Mouse (Mus musculus) lung, embryonic 15.5 days (tissue): Measurements from ENCODE around the gene Epha5. TPM values are rescaled to one million over a fixed set of nuclear protein-coding genes. Genes with fewer than 3 reads are reported as not detected.

Source experiments
- ATAC-seq: fragments of 200-750 bp; cut with Nextera tagmentation; 2 replicates; pipeline ENCODE4 v1.8.0; 2017; ENCODE audit warnings: moderate number of reproducible peaks, borderline replicate concordance; ENCODE audit not compliant: low FRiP score, low TSS enrichment; ENCODE audit errors: extremely low read depth
- H3K27ac ChIP-seq: fragments of 300-500 bp; sonication (generic); 2 replicates; pipeline ENCODE4 v1.5.1; 2015; ENCODE audit warnings: moderate library complexity, mild to moderate bottlenecking, inconsistent platforms
- H3K27me3 ChIP-seq: fragments of 300-500 bp; sonication (generic); 2 replicates; pipeline ENCODE4 v1.6.1; 2015; ENCODE audit warnings: inconsistent platforms
- H3K36me3 ChIP-seq: fragments of 300-500 bp; sonication (generic); 2 replicates; pipeline ENCODE4 v1.6.1; 2015; ENCODE audit warnings: inconsistent platforms
- H3K4me1 ChIP-seq: fragments of 300-500 bp; sonication (generic); 2 replicates; pipeline ENCODE4 v1.6.1; 2015; ENCODE audit warnings: inconsistent platforms
- H3K4me2 ChIP-seq: fragments of 300-500 bp; sonication (generic); 2 replicates; pipeline ENCODE4 v1.6.1; 2015; ENCODE audit warnings: inconsistent platforms, mild to moderate bottlenecking, moderate library complexity
- H3K4me3 ChIP-seq: fragments of 300-500 bp; sonication (generic); 2 replicates; pipeline ENCODE4 v1.5.1; 2015; ENCODE audit warnings: mild to moderate bottlenecking, inconsistent platforms
- H3K9ac ChIP-seq: fragments of 300-500 bp; sonication (generic); 2 replicates; pipeline ENCODE4 v1.6.1; 2015; ENCODE audit warnings: inconsistent platforms
- H3K9me3 ChIP-seq: fragments of 300-500 bp; sonication (generic); 2 replicates; pipeline ENCODE4 v1.6.1; 2016; ENCODE audit warnings: inconsistent platforms
- WGBS: fragments of 180-500 bp; shearing (Covaris S2); methylation state at CpG from one replicate; pipeline ENCODE4 v1.1.7; 2015; 5-methylcytosine and 5-hydroxymethylcytosine counted together
- polyA plus RNA-seq: library from polyadenylated mRNA; unstranded; fragments of >200 nt; fragmentation: Nextera tagmentation; extraction: Ambion mirVana; gene quantifications from 2 replicates; pipeline ENCODE4 v1.2.1, GENCODE M21; 2015

Gene Epha5
- polyA plus RNA-seq, 1 experiment from 2014 or later: 5.7 TPM

DNA sequence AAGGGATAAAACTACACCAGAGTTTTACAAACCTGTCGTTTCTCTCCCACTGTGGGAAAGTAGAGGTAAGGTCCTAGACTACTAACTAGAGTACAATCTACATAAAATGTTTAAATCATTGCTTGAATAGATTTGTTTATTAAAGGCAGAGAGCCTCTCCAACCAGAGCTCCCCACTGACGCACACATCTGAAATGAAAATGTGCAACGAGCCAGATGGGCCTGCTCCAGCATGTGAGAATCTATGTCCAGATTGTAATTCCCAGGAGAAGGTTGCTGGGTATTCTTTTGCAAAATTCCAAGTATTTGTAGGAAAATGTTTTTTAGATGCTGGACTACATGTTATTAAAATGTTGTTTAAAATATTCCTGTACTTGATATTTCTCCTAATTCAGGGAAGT is 57.8 kb downstream of the Epha5 start:
- ATAC-seq: no peak

DNA sequence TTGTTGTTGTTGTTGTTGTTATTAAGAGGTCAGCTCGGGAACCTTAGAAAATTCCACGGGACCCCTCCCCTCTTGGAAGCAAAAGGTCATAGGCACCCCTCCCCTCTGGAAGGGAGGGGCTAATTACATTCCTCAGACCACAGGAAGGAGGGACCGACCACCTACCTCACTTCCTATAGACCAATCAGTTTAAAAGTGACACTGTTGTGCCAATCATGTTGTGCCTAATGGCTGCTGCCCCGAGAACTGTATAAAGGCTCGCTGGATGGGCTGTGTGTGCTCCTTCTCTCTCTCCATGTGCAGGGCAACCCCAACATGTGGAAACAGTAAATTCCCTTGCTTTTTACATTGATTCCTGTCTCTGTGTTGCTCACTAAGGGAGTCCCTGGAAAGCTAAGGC is 64.1 kb downstream of the Epha5 start:
- Histone ChIP-seq H3K9ac (no peak overlapping the region), H3K27ac (no peak overlapping the region), H3K4me3 (no peak overlapping the region), H3K36me3 (no peaks in the 10 kb centered on the region), H3K9me3 (no peaks in the 10 kb centered on the region), H3K27me3 (no peaks in the 10 kb centered on the region), H3K4me1 (no peaks in the 10 kb centered on the region), H3K4me2 (no peak overlapping the region)
- ATAC-seq: no peak
- WGBS: 78% methylated on average over 5 of the region's 5 CpGs

More for the DNA sequence above, 57.8 kb downstream of the Epha5 start:
- Histone ChIP-seq H3K27ac (no peak overlapping the region), H3K4me1 (peaks cover 3% of the 10 kb centered on the region; the same call in 1 of the 2 replicates), H3K36me3 (no peaks in the 10 kb centered on the region), H3K4me2 (no peak overlapping the region), H3K4me3 (no peak overlapping the region), H3K27me3 (no peaks in the 10 kb centered on the region), H3K9ac (no peak overlapping the region), H3K9me3 (no peaks in the 10 kb centered on the region)
- WGBS: 71% methylated on average over 3 of the region's 3 CpGs

DNA sequence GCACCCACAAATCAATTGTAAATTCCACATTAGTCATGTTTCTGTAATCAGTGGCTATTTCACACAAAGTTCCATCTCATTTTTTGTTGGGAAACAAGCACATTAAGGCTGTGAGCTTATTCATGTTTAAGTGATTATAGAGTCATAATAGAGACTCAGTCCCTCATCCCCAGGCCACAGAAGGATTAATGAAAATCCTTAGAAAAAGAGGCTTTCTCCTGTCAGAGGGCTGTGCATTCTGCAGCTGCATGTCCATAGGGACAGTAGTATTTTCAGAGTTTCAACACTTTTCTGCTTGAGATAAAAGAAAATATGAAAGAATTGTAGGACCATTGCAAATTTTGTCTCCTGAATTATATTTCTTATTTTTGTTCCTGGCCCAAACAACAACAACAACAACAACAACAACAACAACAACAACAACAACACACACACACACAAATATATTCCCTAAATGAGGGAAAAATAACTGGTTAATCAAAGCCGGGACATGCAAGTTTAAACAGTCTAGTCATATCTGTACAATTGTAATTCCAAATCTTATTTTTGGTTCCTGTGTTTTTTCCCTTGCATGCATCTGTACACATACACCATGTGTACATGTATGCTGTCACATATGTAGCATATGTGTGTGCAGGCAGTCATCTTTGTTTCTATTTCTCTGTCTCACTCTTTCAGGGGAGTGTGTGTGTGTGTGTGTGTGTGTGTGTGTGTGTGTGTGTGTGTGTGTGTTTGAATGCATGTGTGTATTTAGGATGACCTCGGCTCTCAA is 70.3 kb downstream of the Epha5 start:
- no peaks in the 10 kb centered on the region for H3K9me3 ChIP-seq
- WGBS: 81% methylated on average over 2 of the region's 2 CpGs
- no peak for ATAC-seq

DNA sequence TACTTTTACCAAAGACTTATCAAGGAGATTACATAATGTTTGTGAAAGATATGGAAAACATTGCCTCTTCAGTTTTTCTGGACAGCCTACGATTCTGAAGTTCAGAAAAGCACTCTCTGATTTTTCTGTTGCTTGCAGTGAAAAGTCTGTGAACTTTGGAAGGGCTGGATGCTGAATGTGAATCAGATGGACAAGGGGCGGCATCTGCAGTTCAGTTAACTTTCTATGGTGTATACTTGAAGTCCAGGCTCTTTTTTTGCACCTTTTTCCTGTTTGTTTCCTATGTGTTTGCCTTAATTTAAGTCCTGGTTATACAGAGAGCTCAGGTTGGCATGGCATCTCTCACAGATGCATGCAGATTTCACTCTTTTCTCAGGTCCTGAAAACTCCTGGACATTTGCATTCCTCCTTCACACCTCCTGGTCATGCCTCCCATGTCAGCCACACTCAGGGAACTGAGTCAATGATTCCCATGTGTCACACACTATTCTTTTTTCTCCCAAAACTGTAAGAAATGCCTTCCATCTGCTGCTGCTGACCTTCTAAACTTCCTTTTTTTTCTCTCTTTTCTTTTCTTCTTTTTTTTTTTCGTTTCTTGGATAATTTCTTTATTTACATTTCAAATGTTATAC is 81.2 kb downstream of the Epha5 start:
- Histone ChIP-seq H3K4me1 (no peaks in the 10 kb centered on the region), H3K9ac (no peak overlapping the region), H3K9me3 (no peaks in the 10 kb centered on the region), H3K27me3 (no peaks in the 10 kb centered on the region), H3K4me3 (no peak overlapping the region), H3K27ac (0 out of 2 replicates have a peak overlapping the region, but pooled peaks have one; percentile 12), H3K4me2 (no peak overlapping the region), H3K36me3 (no peaks in the 10 kb centered on the region)
- 32% methylated on average over 3 of the region's 3 CpGs for WGBS
- ATAC-seq: peak; percentile 90; the same call in 1 of the 2 replicates

More for the DNA sequence above, 70.3 kb downstream of the Epha5 start:
- Histone ChIP-seq H3K9ac (no peak overlapping the region), H3K36me3 (no peaks in the 10 kb centered on the region), H3K4me3 (no peak overlapping the region), H3K27ac (no peak overlapping the region), H3K4me2 (no peak overlapping the region), H3K4me1 (no peaks in the 10 kb centered on the region), H3K27me3 (no peaks in the 10 kb centered on the region)

DNA sequence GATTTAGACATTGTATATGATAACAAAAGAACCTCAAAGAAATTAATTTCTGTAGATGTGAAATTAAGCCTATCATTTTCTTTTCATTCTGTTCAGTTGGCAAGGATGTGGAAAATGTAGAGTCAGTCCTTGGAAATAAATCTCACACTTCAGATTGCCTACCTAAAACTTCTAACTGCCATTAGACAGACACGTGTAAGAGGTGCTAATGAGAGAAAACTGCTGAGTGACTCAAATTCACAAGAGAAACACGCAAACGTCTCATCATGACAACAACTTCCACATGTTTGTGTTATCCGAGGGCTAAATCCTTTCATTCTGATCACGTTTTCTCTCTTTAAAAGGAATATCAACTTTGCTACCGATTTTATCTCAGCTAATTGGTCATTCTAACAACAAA is 82.7 kb downstream of the Epha5 start:
- no peak overlapping the region for H3K27ac ChIP-seq
- 48% methylated on average over 6 of the region's 6 CpGs for WGBS
- H3K27me3 ChIP-seq: no peaks in the 10 kb centered on the region
- H3K36me3 ChIP-seq: no peaks in the 10 kb centered on the region
- H3K9ac ChIP-seq: no peak overlapping the region
- no peak for ATAC-seq
- H3K4me1 ChIP-seq: no peaks in the 10 kb centered on the region
- H3K9me3 ChIP-seq: no peaks in the 10 kb centered on the region
- H3K4me2 ChIP-seq: no peak overlapping the region
- no peak overlapping the region for H3K4me3 ChIP-seq

DNA sequence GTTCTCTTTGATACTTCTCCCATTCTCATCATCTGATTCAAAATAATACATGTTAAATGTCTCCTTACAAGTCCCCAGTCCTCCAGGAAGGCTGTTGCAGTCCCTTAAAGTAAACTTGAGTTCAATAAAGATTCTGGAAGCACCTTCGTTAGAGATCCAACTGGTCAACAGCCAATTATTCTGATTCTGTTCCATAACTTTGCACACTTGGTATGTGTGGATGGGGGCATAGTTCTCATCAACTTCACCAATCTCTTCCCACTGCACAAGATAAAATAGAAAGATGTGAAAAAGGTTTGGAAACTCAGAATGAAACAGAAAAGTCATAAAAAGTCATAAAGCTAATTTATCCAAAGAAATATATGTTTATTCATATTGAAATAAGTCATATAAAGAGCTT is 85.6 kb downstream of the Epha5 start:
- Histone ChIP-seq H3K27ac (no peak overlapping the region), H3K9ac (no peak overlapping the region), H3K27me3 (no peaks in the 10 kb centered on the region), H3K4me3 (no peak overlapping the region), H3K4me2 (no peak overlapping the region), H3K9me3 (no peaks in the 10 kb centered on the region), H3K4me1 (no peaks in the 10 kb centered on the region), H3K36me3 (no peaks in the 10 kb centered on the region)
- no peak for ATAC-seq
- 70% methylated on average over 1 of the region's 1 CpGs for WGBS

DNA sequence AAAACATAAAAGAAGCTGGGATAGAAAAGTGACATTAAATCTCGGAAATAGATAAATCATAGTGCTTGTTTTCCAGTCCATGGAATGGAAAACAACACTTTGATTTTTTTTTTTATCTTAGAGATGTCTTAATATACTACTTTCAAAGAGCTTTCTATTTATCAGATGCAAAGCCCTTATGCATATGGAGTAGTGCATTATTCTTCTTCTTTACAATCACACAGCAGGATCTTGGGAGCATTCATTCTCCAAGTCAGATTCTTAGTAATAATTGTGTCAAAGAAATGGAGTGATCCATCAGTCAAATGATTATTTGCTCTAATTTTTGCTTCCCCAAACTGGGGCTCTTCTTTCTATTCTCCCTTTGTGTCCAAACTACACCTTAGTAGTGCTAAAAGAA is 96.6 kb downstream of the Epha5 start:
- Histone ChIP-seq H3K27me3 (no peaks in the 10 kb centered on the region), H3K9ac (no peak overlapping the region), H3K4me1 (no peaks in the 10 kb centered on the region), H3K4me3 (no peak overlapping the region), H3K9me3 (no peaks in the 10 kb centered on the region), H3K4me2 (no peak overlapping the region), H3K27ac (no peak overlapping the region), H3K36me3 (no peaks in the 10 kb centered on the region)
- no peak for ATAC-seq
- 62% methylated on average over 1 of the region's 1 CpGs for WGBS

DNA sequence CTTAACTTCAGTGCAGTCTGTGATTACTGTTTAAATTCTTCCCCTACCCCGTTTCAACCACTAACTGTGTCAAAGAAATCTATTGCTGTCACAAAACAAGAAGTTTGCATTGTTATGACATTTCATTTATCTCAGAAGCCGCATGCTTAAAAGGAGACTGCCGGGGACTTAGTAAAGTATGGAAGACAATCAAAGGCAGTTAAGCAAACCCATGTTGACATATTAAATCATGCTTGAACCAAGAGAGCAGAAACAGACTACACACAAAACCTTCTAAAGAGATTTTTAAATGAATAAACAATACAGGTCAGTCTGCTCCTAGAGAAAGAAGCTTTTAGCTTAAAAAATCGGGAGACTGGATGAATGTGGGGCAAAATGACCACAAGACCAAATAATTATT is 97.0 kb downstream of the Epha5 start:
- H3K27ac ChIP-seq: no peak overlapping the region
- no peaks in the 10 kb centered on the region for H3K36me3 ChIP-seq
- no peak overlapping the region for H3K4me2 ChIP-seq
- ATAC-seq: no peak
- H3K9ac ChIP-seq: no peak overlapping the region
- no peaks in the 10 kb centered on the region for H3K4me1 ChIP-seq
- WGBS: 29% methylated on average over 4 of the region's 4 CpGs
- H3K4me3 ChIP-seq: no peak overlapping the region
- H3K27me3 ChIP-seq: no peaks in the 10 kb centered on the region
- H3K9me3 ChIP-seq: no peaks in the 10 kb centered on the region

DNA sequence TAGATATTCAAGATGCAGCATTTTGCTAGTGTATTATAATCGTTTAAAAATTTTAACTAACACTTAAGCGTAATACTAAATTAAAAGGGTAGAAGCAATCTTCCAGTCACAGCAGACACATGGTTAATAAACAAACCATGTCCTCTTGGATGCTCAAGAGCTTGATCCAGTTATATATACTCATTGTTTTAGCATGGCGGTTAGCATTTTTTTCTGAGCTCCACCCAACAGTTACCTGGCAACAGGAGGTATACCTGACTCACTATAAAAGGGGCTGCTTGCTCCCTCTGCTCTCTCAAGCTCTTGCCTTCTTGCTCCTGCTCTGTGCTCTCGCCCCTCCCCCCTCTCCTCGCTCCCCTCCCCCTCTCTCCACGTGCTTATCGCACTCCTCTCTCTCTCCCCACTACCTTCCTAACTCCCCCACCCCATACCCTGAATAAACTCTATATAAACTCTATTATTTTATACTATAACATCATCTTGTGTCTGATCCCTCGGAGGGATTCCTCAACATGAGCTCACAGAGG is 98.3 kb downstream of the Epha5 start:
- no peaks in the 10 kb centered on the region for H3K36me3 ChIP-seq
- H3K4me1 ChIP-seq: no peaks in the 10 kb centered on the region
- WGBS: 31% methylated on average over 8 of the region's 8 CpGs
- no peak overlapping the region for H3K4me2 ChIP-seq
- H3K9ac ChIP-seq: no peak overlapping the region
- peak; percentile 19; the same call in 1 of the 2 replicates for ATAC-seq
- H3K4me3 ChIP-seq: no peak overlapping the region
- H3K27me3 ChIP-seq: no peaks in the 10 kb centered on the region
- no peak overlapping the region for H3K27ac ChIP-seq
- H3K9me3 ChIP-seq: no peaks in the 10 kb centered on the region

DNA sequence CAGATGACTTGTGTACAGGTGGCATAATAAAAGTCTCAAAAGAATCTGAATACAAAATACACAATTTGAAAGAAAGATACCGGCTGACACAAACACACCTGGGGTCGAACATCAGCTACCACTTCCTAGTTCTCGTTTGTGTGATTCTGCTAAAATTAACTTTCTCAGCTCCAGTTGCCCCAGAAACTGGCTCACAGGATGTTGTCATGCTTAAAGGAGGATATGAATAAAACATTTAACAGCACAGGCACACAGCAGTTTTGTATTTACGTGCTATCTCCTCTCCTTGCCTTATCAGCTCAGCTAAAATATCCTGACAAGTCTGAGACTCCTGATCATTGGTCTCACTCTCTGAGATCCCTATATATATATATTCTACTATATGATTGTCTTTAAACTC is 99.3 kb downstream of the Epha5 start:
- no peaks in the 10 kb centered on the region for H3K27me3 ChIP-seq
- WGBS: 64% methylated on average over 4 of the region's 4 CpGs
- H3K9ac ChIP-seq: no peak overlapping the region
- no peak for ATAC-seq
- H3K36me3 ChIP-seq: no peaks in the 10 kb centered on the region
- H3K27ac ChIP-seq: no peak overlapping the region
- no peak overlapping the region for H3K4me2 ChIP-seq
- H3K4me3 ChIP-seq: no peak overlapping the region
- no peaks in the 10 kb centered on the region for H3K4me1 ChIP-seq
- H3K9me3 ChIP-seq: no peaks in the 10 kb centered on the region

DNA sequence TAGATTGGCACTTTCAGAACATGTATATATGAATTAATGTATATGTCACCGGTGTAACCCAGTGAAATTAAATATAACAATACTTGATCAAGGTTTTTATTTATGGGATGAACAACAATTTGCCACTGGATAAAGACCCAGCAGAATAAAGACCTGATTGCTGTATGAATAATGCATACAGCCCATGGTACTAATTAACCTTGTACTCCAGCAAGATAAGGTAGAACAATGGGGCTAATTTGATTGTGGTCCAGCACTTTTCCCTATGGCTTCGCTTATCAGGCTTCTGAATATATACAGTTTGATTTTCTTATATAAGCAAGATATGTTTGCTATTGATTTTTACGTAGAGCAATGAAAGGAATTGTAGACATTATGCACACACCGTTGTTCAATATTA is 103.6 kb downstream of the Epha5 start:
- 81% methylated on average over 4 of the region's 4 CpGs for WGBS
- H3K27me3 ChIP-seq: no peaks in the 10 kb centered on the region
- H3K36me3 ChIP-seq: no peaks in the 10 kb centered on the region
- H3K4me3 ChIP-seq: no peak overlapping the region
- H3K4me1 ChIP-seq: no peaks in the 10 kb centered on the region
- no peak overlapping the region for H3K9ac ChIP-seq
- ATAC-seq: no peak
- no peak overlapping the region for H3K4me2 ChIP-seq
- no peaks in the 10 kb centered on the region for H3K9me3 ChIP-seq
- no peak overlapping the region for H3K27ac ChIP-seq
